ENCODE assay signal across 7 mouse cellular contexts in genomic region chr4:149954893-149955439, GRCm38 (mm10). TPM values are rescaled to one million over a fixed set of nuclear protein-coding genes. Genes with fewer than 3 reads are reported as not detected.
A peak's percentile ranks its signal among the peaks of the same experiment; 100 is the strongest.
DNase-seq lines count a peak whose midpoint lies in the region; ATAC-seq and TF ChIP-seq lines count a peak whose summit lies in the region.

TSS of gene Spsb1 (minus strand) at chr4:149955043.

- peak within 1 kb of the TSS; percentile 73 for H3K4me3 ChIP-seq in intestine, postnatal 0 days (ENCODE audit: low read depth, low read length)
- peak within 1 kb of the TSS; percentile 59 for H3K4me3 ChIP-seq in midbrain, embryonic 12.5 days
- peak within 1 kb of the TSS; percentile 79 for H3K4me3 ChIP-seq in small intestine, adult 2 months (ENCODE audit: low read depth, low read length)

- peak; percentile 98 for TF ChIP-seq POLR2A in small intestine, adult 2 months (IDR thresholded peaks at IDR 0.05; ENCODE audit: low read depth, low read length)

- H3K27me3 ChIP-seq in intestine, postnatal 0 days (replicated peaks; ENCODE audit: control insufficient read depth, insufficient read depth, low read length), result no peaks in the 10 kb centered on the region
- peaks cover 66% of the 10 kb centered on the region for H3K27me3 ChIP-seq in midbrain, embryonic 12.5 days
- no peaks in the 10 kb centered on the region for H3K27me3 ChIP-seq in small intestine, adult 2 months (ENCODE audit: control insufficient read depth, insufficient read depth, low read length)

- intact Hi-C loops in left cerebral cortex, postnatal 4 days (cut with DNase I), result loop anchor here (10.0 kb wide), 1 partner anchor 100 kb away; no protein-coding TSS in a partner anchor

- H3K9me3 ChIP-seq in intestine, postnatal 0 days (ENCODE audit: control insufficient read depth), result no peaks in the 10 kb centered on the region
- H3K9me3 ChIP-seq in midbrain, embryonic 12.5 days, result no peaks in the 10 kb centered on the region

- TF ChIP-seq CTCF in intestine, postnatal 0 days (IDR thresholded peaks at IDR 0.05; ENCODE audit: low read depth), result 0 out of 2 replicates have a peak, but pooled peaks have one; percentile 21
- no peak for TF ChIP-seq CTCF in small intestine, adult 2 months (IDR thresholded peaks at IDR 0.05; ENCODE audit: extremely low read depth, insufficient read length, insufficient replicate concordance, low read depth, low read length)

- WGBS in intestine, postnatal 0 days, result 0% methylated on average over 48 of the region's 51 CpGs
- WGBS in midbrain, embryonic 12.5 days, result under 1% methylated on average over 43 of the region's 51 CpGs
- WGBS in small intestine, adult 2 months, result under 1% methylated on average over 50 of the region's 51 CpGs

- H3K36me3 ChIP-seq in intestine, postnatal 0 days (ENCODE audit: control insufficient read depth, insufficient read depth), result 0 out of 2 replicates have a peak, but pooled peaks cover 7% of the 10 kb centered on the region
- H3K36me3 ChIP-seq in midbrain, embryonic 12.5 days, result no peaks in the 10 kb centered on the region
- H3K36me3 ChIP-seq in small intestine, adult 2 months (ENCODE audit: control insufficient read depth, insufficient read depth, low read length), result no peaks in the 10 kb centered on the region

- H3K4me1 ChIP-seq in intestine, postnatal 0 days (replicated peaks; ENCODE audit: control insufficient read depth, insufficient read depth, low read length), result peaks cover 14% of the 10 kb centered on the region; the same call in 1 of the 2 replicates
- H3K4me1 ChIP-seq in midbrain, embryonic 12.5 days, result peaks cover 15% of the 10 kb centered on the region; the same call in 1 of the 2 replicates
- H3K4me1 ChIP-seq in small intestine, adult 2 months (ENCODE audit: control insufficient read depth, insufficient read depth, insufficient read length, low read length), result peaks cover 12% of the 10 kb centered on the region

- peak; percentile 90 for ATAC-seq in intestine, postnatal 0 days
- peak; percentile 91 for ATAC-seq in midbrain, embryonic 12.5 days (ENCODE audit: low FRiP score, low read depth)

- peak within 1 kb of the TSS; percentile 80 for H3K9ac ChIP-seq in intestine, postnatal 0 days (ENCODE audit: low read depth, low read length)
- H3K9ac ChIP-seq in midbrain, embryonic 12.5 days (replicated peaks), result peak within 1 kb of the TSS; percentile 68

- DNase-seq in adrenal gland, adult 8-10 months, result peak; percentile 98
- peak; percentile 100 for DNase-seq in embryo, embryonic 9.5 days (ENCODE audit: extremely low spot score)
- no peak for DNase-seq in gonadal fat pad, adult 2 months (ENCODE audit: low read depth)
- DNase-seq in left cerebral cortex, postnatal 4 days, result peak; percentile 97

- peak within 1 kb of the TSS; percentile 91 for H3K4me2 ChIP-seq in intestine, postnatal 0 days (replicated peaks; ENCODE audit: low read depth)
- H3K4me2 ChIP-seq in midbrain, embryonic 12.5 days (replicated peaks), result peak within 1 kb of the TSS; percentile 99

- H3K27ac ChIP-seq in intestine, postnatal 0 days (ENCODE audit: low read depth, low read length), result peak within 1 kb of the TSS; percentile 85
- no peak within 1 kb of the TSS for H3K27ac ChIP-seq in midbrain, embryonic 12.5 days (replicated peaks)
- H3K27ac ChIP-seq in small intestine, adult 2 months (ENCODE audit: insufficient read depth, low read depth, low read length), result peak within 1 kb of the TSS; percentile 59

RNA-seq across cellular contexts. Expression of gene Spsb1, which starts in this region (rescaled TPM):
- 10 to 100 TPM; 17.0 to 29.8 (median 23.9) TPM for total RNA-seq in adrenal gland, adult 8-10 months (2022)
- 26.1 and 28.5 TPM in 2 replicates for polyA plus RNA-seq in gonadal fat pad, adult 2 months (2012; rRNA removed)
- 26.4 and 26.5 TPM in 2 replicates for polyA plus RNA-seq in intestine, postnatal 0 days (2015; fragmentation: Nextera tagmentation; extraction: Ambion mirVana)
- total RNA-seq in left cerebral cortex, postnatal 4 days (2021), result 10 to 100 TPM; 13.9 to 15.3 TPM
- polyA plus RNA-seq in midbrain, embryonic 12.5 days (2016; fragmentation: Nextera tagmentation; extraction: Ambion mirVana), result 8.0 and 11.8 TPM in 2 replicates
- polyA plus RNA-seq in small intestine, adult 2 months (2012; rRNA removed), result 17.4 and 27.3 TPM in 2 replicates
